Mouse (Mus musculus) urinary bladder, postnatal 14 days (tissue): ENCODE data around the gene Klhdc8a.
"Not testable (repeated sequence)": the region's sequence is repeated elsewhere in the genome, so short reads cannot be mapped to it uniquely, and the experiment has no call there.

Experiments used
- DNase-seq: peaks from one replicate; pipeline ENCODE4 v3.0.0; 2021; ENCODE audit warnings: low spot score

Klhdc8a gene

GRCm38 (mm10) chr1:132298425-132298800, at the start of gene Klhdc8a:
Gene Klhdc8a, plus strand, starts transcription at chr1:132298626.
- DNase-seq = peak; percentile 68

DNA sequence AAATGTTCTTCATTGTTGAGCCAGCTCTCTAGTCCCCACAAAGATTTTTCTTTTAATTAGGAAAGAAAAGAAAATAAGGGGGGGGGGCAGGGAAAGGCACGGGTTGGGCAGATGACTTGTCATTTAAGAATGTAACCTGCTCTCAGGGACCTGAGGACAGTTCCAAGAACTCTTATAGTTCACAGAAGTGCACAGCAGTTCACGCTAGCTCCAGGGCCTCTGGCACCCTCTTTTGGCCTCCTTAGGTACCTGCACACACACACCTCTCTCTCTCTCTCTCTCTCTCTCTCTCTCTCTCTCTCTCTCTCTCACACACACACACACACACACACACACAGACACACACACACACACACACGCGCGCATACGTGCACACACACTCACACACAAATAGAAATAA, 44.0 kb upstream of the Klhdc8a start:
- no peak for DNase-seq

- no peak for DNase-seq
Measured at GRCm38 (mm10) chr1:132260331-132260730, 38.1 kb upstream of the Klhdc8a start.

- DNase-seq = no peak
Measured at GRCm38 (mm10) chr1:132261058-132261457, 37.4 kb upstream of the Klhdc8a start.

GRCm38 (mm10) chr1:132263618-132264017, 34.8 kb upstream of the Klhdc8a start:
- DNase-seq = no peak

DNA sequence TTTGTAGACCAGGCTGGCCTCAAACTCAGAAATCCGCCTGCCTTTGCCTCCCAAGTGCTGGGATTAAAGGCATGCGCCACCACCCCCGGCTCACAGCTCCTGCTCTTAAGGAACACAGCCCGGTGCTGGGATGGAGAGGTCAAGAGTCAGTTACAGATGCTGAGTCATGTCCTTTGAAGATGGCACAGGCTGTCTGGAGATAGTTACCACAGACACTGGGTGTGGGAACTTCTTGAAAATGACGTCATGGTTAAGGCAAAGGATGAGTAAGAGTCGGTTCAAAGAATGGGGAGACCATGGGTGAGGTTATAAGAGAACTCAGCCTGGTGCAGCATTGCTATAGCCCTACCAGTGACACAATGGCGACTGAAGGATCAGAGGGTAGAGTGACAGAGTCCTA, 33.8 kb upstream of the Klhdc8a start:
- no peak for DNase-seq

DNA sequence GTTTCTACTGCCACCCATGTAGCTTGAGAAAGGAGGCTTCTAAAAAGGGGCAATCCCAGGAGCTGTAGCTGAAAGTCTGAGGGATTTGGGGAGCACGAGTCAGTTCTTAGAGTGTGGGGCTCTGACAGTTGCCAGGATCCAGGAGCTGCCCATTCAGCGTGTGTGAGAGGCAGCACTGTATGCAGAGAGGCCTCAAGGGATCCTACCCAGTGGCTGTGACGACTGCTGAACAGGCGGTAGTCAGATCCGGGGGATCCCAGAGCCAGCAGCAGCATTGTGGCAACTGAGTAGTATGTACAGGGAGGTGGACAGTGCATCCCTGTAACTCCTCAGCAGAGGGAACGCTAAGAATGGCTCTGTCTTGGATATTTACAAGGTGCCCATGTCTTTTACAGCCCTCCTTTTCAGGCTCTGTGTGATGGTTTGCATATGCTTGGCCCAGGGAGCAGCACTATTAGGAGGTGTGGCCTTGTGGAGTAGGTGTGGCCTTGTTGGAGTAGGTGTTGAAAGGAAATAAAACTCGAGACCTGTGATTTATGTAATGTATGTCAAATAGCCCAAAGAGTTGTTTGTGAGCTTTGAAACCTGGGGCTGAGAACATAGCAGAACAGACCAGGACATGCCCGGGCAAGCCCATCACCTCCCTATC, 33.1 kb upstream of the Klhdc8a start:
- no peak for DNase-seq

GRCm38 (mm10) chr1:132265936-132266335, 32.5 kb upstream of the Klhdc8a start:
- no peak for DNase-seq

GRCm38 (mm10) chr1:132266791-132267557, 31.5 kb upstream of the Klhdc8a start:
- DNase-seq = peak; percentile 12

DNA sequence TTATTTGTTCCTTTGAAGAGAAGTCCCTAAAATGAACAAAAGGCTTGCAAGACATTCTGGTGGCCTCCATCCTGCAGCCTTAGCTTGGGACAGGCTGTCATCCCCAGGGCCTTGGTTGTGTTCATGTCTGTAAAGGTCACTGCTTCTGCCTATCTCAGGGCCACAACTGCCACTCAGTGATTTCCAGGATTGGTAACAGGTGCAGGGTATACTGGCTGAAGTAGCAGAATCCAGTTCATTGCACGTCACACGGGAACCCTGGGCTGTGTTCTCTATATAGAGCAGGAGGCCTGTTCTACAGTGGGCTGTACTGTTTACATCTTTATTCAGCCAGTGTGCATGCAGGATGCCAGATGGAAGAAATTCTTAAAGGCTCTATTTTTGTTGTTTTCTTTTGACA, 30.5 kb upstream of the Klhdc8a start:
- DNase-seq = no peak

- no peak for DNase-seq
Measured at GRCm38 (mm10) chr1:132268418-132269060, 29.9 kb upstream of the Klhdc8a start.

DNA sequence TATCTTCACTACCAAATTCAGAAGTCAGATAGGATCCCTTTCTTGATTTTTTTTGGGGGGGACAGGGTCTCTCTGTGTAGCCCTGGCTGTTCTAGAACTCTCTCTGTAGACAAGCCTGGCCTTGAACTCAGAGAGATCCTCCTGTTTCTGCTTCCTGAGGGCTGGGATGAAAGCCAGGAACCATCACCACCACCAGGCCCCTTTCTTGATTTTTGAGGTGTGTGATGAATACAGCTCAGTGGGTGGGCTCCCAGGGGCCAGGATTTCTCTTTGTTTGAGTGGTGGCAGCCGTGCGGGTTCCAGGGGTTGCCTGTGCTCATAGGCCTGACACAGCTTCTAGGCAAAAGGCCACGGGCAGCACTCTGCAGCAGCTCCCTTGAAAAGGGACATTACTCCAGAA, 27.2 kb upstream of the Klhdc8a start:
- DNase-seq = no peak

- DNase-seq = no peak
Measured at GRCm38 (mm10) chr1:132276694-132277093, 21.7 kb upstream of the Klhdc8a start.

- no peak for DNase-seq
Measured at GRCm38 (mm10) chr1:132277124-132277523, 21.3 kb upstream of the Klhdc8a start.

- DNase-seq = not testable (repeated sequence)
Measured at GRCm38 (mm10) chr1:132280636-132281035, 17.8 kb upstream of the Klhdc8a start.

DNA sequence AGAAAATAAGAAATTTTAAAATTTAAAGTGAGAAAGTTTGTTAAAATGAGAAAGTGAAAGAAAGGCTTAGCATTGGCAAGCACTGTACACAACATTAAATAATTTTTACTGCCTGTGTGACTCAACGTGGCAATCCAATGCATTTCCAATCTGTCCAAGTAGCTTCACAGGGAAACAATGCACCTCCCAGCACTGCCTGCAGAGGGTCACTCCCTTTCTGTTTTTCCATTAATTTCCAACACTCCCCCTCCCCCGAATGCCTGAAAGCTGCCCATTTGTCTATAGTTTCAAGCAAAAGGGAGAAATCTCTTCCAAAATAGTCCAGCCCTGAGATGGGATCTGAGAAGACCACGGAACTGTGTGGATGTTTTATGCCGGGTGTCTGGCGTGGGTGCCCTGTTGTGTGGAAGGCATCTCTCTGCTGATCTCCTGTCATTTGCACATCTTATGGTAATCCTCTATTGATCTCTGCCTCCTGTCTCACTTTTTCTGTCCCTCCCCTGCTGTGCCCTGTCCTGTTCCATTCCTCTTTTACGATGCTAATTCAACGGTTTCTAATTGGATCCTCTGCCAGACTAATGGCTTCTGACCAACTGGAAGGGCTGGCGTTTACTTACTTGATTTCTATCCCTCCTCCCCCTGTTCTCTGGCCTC, 16.8 kb upstream of the Klhdc8a start:
- no peak for DNase-seq

- DNase-seq = no peak
Measured at GRCm38 (mm10) chr1:132282177-132282536, 16.3 kb upstream of the Klhdc8a start.

DNA sequence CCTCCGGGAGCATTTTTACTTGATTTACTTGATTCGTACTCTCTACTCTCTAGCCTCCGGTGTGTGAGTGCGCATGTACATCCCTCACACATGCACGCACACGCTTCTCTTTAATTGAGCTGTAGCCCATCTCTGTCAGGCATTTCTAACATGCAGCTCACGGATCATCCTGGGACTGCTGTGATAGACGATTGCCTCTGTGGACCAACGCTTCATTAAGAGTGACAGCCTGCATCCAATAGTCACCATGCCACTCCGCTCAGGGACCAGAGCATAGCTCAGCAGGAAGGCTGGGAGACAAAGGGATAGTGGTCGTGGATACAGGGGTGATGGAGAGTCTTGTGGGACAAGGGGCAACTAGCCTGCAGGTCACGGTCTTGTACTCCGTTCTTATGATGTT, 15.4 kb upstream of the Klhdc8a start:
- DNase-seq = no peak

- DNase-seq = no peak
Measured at GRCm38 (mm10) chr1:132286735-132287134, 11.7 kb upstream of the Klhdc8a start.

- DNase-seq = no peak
Measured at GRCm38 (mm10) chr1:132287445-132287844, 11.0 kb upstream of the Klhdc8a start.

- DNase-seq = no peak
Measured at GRCm38 (mm10) chr1:132287991-132288451, 10.4 kb upstream of the Klhdc8a start.

- DNase-seq = no peak
Measured at GRCm38 (mm10) chr1:132289965-132290364, 8.5 kb upstream of the Klhdc8a start.
